Mouse (Mus musculus): Measurements from ENCODE around the gene Rmdn2. TPM values are rescaled to one million over a fixed set of nuclear protein-coding genes. Genes with fewer than 3 reads are reported as not detected.

Rmdn2 gene
- 120 and 143 TPM in 2 replicates for polyA plus RNA-seq (2012; rRNA removed)

GRCm38 (mm10) chr17:79611545-79611944 is at the start of gene Rmdn2:
Gene Rmdn2 (plus strand): TSS chr17:79611863.
- H3K27me3 ChIP-seq (ENCODE audit: control insufficient read depth, insufficient read depth, low read length): no peaks in the 10 kb centered on the region
- H3K36me3 ChIP-seq (ENCODE audit: control insufficient read depth, insufficient read depth, low read length): no peaks in the 10 kb centered on the region
- H3K4me1 ChIP-seq (ENCODE audit: control insufficient read depth, insufficient read depth, low read length): no peaks in the 10 kb centered on the region
- no peak within 1 kb of the TSS for H3K27ac ChIP-seq (ENCODE audit: control insufficient read depth, insufficient read depth, low read depth, low read length)
- no peak within 1 kb of the TSS for H3K4me3 ChIP-seq (ENCODE audit: control insufficient read depth, low read depth, low read length)
- TF ChIP-seq CTCF (IDR thresholded peaks at IDR 0.05; ENCODE audit: control insufficient read depth, insufficient read depth, insufficient replicate concordance, low read depth, low read length) (no peak), POLR2A (IDR thresholded peaks at IDR 0.05; ENCODE audit: control insufficient read depth, low read depth, low read length) (no peak)

GRCm38 (mm10) chr17:79563067-79563620 is 48.5 kb upstream of the Rmdn2 start:
- TF ChIP-seq CTCF (IDR thresholded peaks at IDR 0.05; ENCODE audit: control insufficient read depth, insufficient read depth, insufficient replicate concordance, low read depth, low read length): no peak
- Histone ChIP-seq H3K36me3 (ENCODE audit: control insufficient read depth, insufficient read depth, low read length) (no peaks in the 10 kb centered on the region), H3K4me3 (ENCODE audit: control insufficient read depth, low read depth, low read length) (no peak overlapping the region), H3K4me1 (ENCODE audit: control insufficient read depth, insufficient read depth, low read length) (0 out of 2 replicates have a peak, but pooled peaks cover 3% of the 10 kb centered on the region), H3K27ac (ENCODE audit: control insufficient read depth, insufficient read depth, low read depth, low read length) (no peak overlapping the region), H3K27me3 (ENCODE audit: control insufficient read depth, insufficient read depth, low read length) (no peaks in the 10 kb centered on the region)

- H3K27me3 ChIP-seq (ENCODE audit: control insufficient read depth, insufficient read depth, low read length): no peaks in the 10 kb centered on the region
- TF ChIP-seq CTCF (IDR thresholded peaks at IDR 0.05; ENCODE audit: control insufficient read depth, insufficient read depth, insufficient replicate concordance, low read depth, low read length): no peak
- no peak for TF ChIP-seq POLR2A (IDR thresholded peaks at IDR 0.05; ENCODE audit: control insufficient read depth, low read depth, low read length)
- H3K36me3 ChIP-seq (ENCODE audit: control insufficient read depth, insufficient read depth, low read length): no peaks in the 10 kb centered on the region
- no peak overlapping the region for H3K27ac ChIP-seq (ENCODE audit: control insufficient read depth, insufficient read depth, low read depth, low read length)
- H3K4me3 ChIP-seq (ENCODE audit: control insufficient read depth, low read depth, low read length): no peak overlapping the region
- 0 out of 2 replicates have a peak, but pooled peaks cover 3% of the 10 kb centered on the region for H3K4me1 ChIP-seq (ENCODE audit: control insufficient read depth, insufficient read depth, low read length)
Measured at GRCm38 (mm10) chr17:79563721-79564120, 47.9 kb upstream of the Rmdn2 start.

- TF ChIP-seq POLR2A (IDR thresholded peaks at IDR 0.05; ENCODE audit: control insufficient read depth, low read depth, low read length) (no peak), CTCF (IDR thresholded peaks at IDR 0.05; ENCODE audit: control insufficient read depth, insufficient read depth, insufficient replicate concordance, low read depth, low read length) (no peak)
- no peak overlapping the region for H3K27ac ChIP-seq (ENCODE audit: control insufficient read depth, insufficient read depth, low read depth, low read length)
- H3K27me3 ChIP-seq (ENCODE audit: control insufficient read depth, insufficient read depth, low read length): no peaks in the 10 kb centered on the region
- no peaks in the 10 kb centered on the region for H3K36me3 ChIP-seq (ENCODE audit: control insufficient read depth, insufficient read depth, low read length)
- H3K4me1 ChIP-seq (ENCODE audit: control insufficient read depth, insufficient read depth, low read length): 0 out of 2 replicates have a peak, but pooled peaks cover 3% of the 10 kb centered on the region
- no peak overlapping the region for H3K4me3 ChIP-seq (ENCODE audit: control insufficient read depth, low read depth, low read length)
Measured at GRCm38 (mm10) chr17:79565241-79565961, 46.3 kb upstream of the Rmdn2 start.

- Histone ChIP-seq H3K27me3 (ENCODE audit: control insufficient read depth, insufficient read depth, low read length) (no peaks in the 10 kb centered on the region), H3K36me3 (ENCODE audit: control insufficient read depth, insufficient read depth, low read length) (no peaks in the 10 kb centered on the region), H3K27ac (ENCODE audit: control insufficient read depth, insufficient read depth, low read depth, low read length) (no peak overlapping the region), H3K4me3 (ENCODE audit: control insufficient read depth, low read depth, low read length) (no peak overlapping the region), H3K4me1 (ENCODE audit: control insufficient read depth, insufficient read depth, low read length) (0 out of 2 replicates have a peak, but pooled peaks cover 3% of the 10 kb centered on the region)
- no peak for TF ChIP-seq CTCF (IDR thresholded peaks at IDR 0.05; ENCODE audit: control insufficient read depth, insufficient read depth, insufficient replicate concordance, low read depth, low read length)
- no peak for TF ChIP-seq POLR2A (IDR thresholded peaks at IDR 0.05; ENCODE audit: control insufficient read depth, low read depth, low read length)
Measured at GRCm38 (mm10) chr17:79568401-79568800, 43.3 kb upstream of the Rmdn2 start.

GRCm38 (mm10) chr17:79578328-79578727 is 33.3 kb upstream of the Rmdn2 start:
- Histone ChIP-seq H3K4me3 (ENCODE audit: control insufficient read depth, low read depth, low read length) (no peak overlapping the region), H3K4me1 (ENCODE audit: control insufficient read depth, insufficient read depth, low read length) (no peaks in the 10 kb centered on the region), H3K36me3 (ENCODE audit: control insufficient read depth, insufficient read depth, low read length) (no peaks in the 10 kb centered on the region), H3K27ac (ENCODE audit: control insufficient read depth, insufficient read depth, low read depth, low read length) (no peak overlapping the region), H3K27me3 (ENCODE audit: control insufficient read depth, insufficient read depth, low read length) (no peaks in the 10 kb centered on the region)
- TF ChIP-seq POLR2A (IDR thresholded peaks at IDR 0.05; ENCODE audit: control insufficient read depth, low read depth, low read length) (no peak), CTCF (IDR thresholded peaks at IDR 0.05; ENCODE audit: control insufficient read depth, insufficient read depth, insufficient replicate concordance, low read depth, low read length) (no peak)

GRCm38 (mm10) chr17:79580264-79580920 is 31.3 kb upstream of the Rmdn2 start:
- Histone ChIP-seq H3K27me3 (ENCODE audit: control insufficient read depth, insufficient read depth, low read length) (no peaks in the 10 kb centered on the region), H3K36me3 (ENCODE audit: control insufficient read depth, insufficient read depth, low read length) (no peaks in the 10 kb centered on the region), H3K27ac (ENCODE audit: control insufficient read depth, insufficient read depth, low read depth, low read length) (no peak overlapping the region), H3K4me1 (ENCODE audit: control insufficient read depth, insufficient read depth, low read length) (no peaks in the 10 kb centered on the region), H3K4me3 (ENCODE audit: control insufficient read depth, low read depth, low read length) (no peak overlapping the region)
- TF ChIP-seq POLR2A (IDR thresholded peaks at IDR 0.05; ENCODE audit: control insufficient read depth, low read depth, low read length) (no peak), CTCF (IDR thresholded peaks at IDR 0.05; ENCODE audit: control insufficient read depth, insufficient read depth, insufficient replicate concordance, low read depth, low read length) (peak; percentile 46; the same call in 1 of the 2 replicates)
